Mouse (Mus musculus) liver, embryonic 15.5 days (tissue): ENCODE results near the gene Nob1. TPM values are rescaled to one million over a fixed set of nuclear protein-coding genes. Genes with fewer than 3 reads are reported as not detected.

ENCODE experiments used
- ATAC-seq: fragments of 200-750 bp; cut with Nextera tagmentation; 2 replicates; pipeline ENCODE4 v1.8.0; 2017; ENCODE audit warnings: moderate number of reproducible peaks, mild to moderate bottlenecking, moderate library complexity; ENCODE audit not compliant: insufficient read depth
- H3K27ac ChIP-seq: fragments of 300-500 bp; sonication (generic); replicated peaks from 2 replicates; pipeline ENCODE4 v1.5.1; 2015; ENCODE audit warnings: mild to moderate bottlenecking, inconsistent platforms
- H3K27me3 ChIP-seq: fragments of 300-500 bp; sonication (generic); 2 replicates; pipeline ENCODE4 v1.6.1; 2015; ENCODE audit warnings: mild to moderate bottlenecking, inconsistent platforms
- H3K36me3 ChIP-seq: fragments of 300-500 bp; sonication (generic); replicated peaks from 2 replicates; pipeline ENCODE4 v1.6.1; 2015; ENCODE audit warnings: moderate library complexity, mild to moderate bottlenecking, inconsistent platforms
- H3K4me1 ChIP-seq: fragments of 300-500 bp; sonication (generic); replicated peaks from 2 replicates; pipeline ENCODE4 v1.6.1; 2015; ENCODE audit warnings: inconsistent platforms
- H3K4me2 ChIP-seq: fragments of 300-500 bp; sonication (generic); 2 replicates; pipeline ENCODE4 v1.6.1; 2015; ENCODE audit warnings: moderate library complexity, mild to moderate bottlenecking, inconsistent platforms
- H3K4me3 ChIP-seq: fragments of 300-500 bp; sonication (generic); replicated peaks from 2 replicates; pipeline ENCODE4 v1.5.1; 2015; ENCODE audit warnings: mild to moderate bottlenecking, inconsistent platforms
- H3K9ac ChIP-seq: fragments of 300-500 bp; sonication (generic); 2 replicates; pipeline ENCODE4 v1.6.1; 2015; ENCODE audit warnings: moderate library complexity, mild to moderate bottlenecking, inconsistent platforms
- H3K9me3 ChIP-seq: fragments of 300-500 bp; sonication (generic); replicated peaks from 2 replicates; pipeline ENCODE4 v1.6.1; 2016; ENCODE audit warnings: inconsistent platforms
- WGBS: fragments of 180-500 bp; shearing (Covaris S2); methylation state at CpG from one replicate; pipeline ENCODE4 v1.1.7; 2015; ENCODE audit warnings: mixed read lengths; ENCODE audit not compliant: insufficient replicate concordance; 5-methylcytosine and 5-hydroxymethylcytosine counted together
- polyA plus RNA-seq: library from polyadenylated mRNA; unstranded; fragments of >200 nt; fragmentation: Nextera tagmentation; extraction: Ambion mirVana; gene quantifications from 2 replicates; pipeline ENCODE4 v1.2.1, GENCODE M21; 2015

The Nob1 gene
- polyA plus RNA-seq, 1 experiment from 2014 or later: 26.0 TPM

- WGBS: 83% methylated on average over 11 of the region's 11 CpGs
- Histone ChIP-seq H3K36me3 (peaks cover 52% of the 10 kb centered on the region), H3K4me3 (no peak overlapping the region), H3K27ac (no peak overlapping the region), H3K4me1 (peaks cover 16% of the 10 kb centered on the region), H3K4me2 (no peak overlapping the region), H3K27me3 (no peaks in the 10 kb centered on the region), H3K9me3 (no peaks in the 10 kb centered on the region), H3K9ac (no peak overlapping the region)
- 0 out of 2 replicates have a peak, but pooled peaks have one; percentile 25 for ATAC-seq
Observed at GRCm38 (mm10) chr8:107453386-107453785, 28.5 kb upstream of the Nob1 start.

- H3K36me3 ChIP-seq: peaks cover 35% of the 10 kb centered on the region
- H3K27me3 ChIP-seq: no peaks in the 10 kb centered on the region
- H3K27ac ChIP-seq: no peak overlapping the region
- H3K4me2 ChIP-seq: no peak overlapping the region
- H3K9me3 ChIP-seq: no peaks in the 10 kb centered on the region
- no peak overlapping the region for H3K4me3 ChIP-seq
- no peak overlapping the region for H3K9ac ChIP-seq
- 82% methylated on average over 13 of the region's 13 CpGs for WGBS
- ATAC-seq: no peak
- H3K4me1 ChIP-seq: peaks cover 32% of the 10 kb centered on the region
Observed at GRCm38 (mm10) chr8:107451414-107452066, 26.7 kb upstream of the Nob1 start.

DNA sequence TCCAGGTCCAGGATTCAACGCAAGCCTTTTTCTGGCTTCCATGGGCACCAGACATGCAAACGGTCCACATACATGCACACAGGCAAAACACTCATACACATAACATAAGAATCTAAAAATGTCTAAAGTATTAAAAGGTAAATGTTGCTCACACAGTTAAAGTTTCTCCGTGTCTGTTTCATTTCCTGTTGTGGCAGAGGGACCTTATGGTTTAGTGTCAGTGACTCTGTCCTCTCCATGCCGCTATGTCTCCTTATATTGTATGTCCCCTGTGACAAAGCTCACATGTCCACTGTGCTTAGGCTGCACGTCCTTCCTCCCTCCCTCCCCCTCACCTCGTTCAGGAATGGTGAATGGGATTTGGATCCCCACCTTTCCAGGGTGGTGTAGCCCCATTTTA, 24.8 kb upstream of the Nob1 start:
- Histone ChIP-seq H3K4me1 (peaks cover 36% of the 10 kb centered on the region), H3K9me3 (no peaks in the 10 kb centered on the region), H3K27me3 (no peaks in the 10 kb centered on the region), H3K4me2 (peak overlapping the region; percentile 34; the same call in 1 of the 2 replicates), H3K4me3 (no peak overlapping the region), H3K36me3 (peaks cover 21% of the 10 kb centered on the region), H3K9ac (no peak overlapping the region), H3K27ac (0 out of 2 replicates have a peak overlapping the region, but pooled peaks have one; percentile 30)
- WGBS: 60% methylated on average over 6 of the region's 6 CpGs
- no peak for ATAC-seq

DNA sequence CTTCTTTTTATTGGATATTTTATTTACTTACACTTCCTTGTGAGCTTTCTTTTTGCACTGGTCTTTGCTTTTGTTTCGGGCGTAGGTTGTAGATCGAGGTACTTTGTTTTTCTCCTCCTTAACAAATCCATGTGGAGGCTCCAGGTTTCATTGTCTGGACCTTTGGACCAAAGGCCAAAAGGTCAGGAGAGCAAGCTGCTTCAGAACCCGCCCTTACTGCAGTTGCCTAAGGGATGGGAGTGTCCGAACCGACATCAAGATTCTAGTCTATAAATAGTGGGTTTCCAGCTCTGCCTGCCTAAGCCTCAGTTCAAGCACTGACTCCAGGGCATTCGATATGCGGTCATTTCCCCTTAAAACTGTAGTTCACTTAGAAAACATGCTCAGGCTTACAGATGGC, 24.3 kb upstream of the Nob1 start:
- H3K27ac ChIP-seq: 0 out of 2 replicates have a peak overlapping the region, but pooled peaks have one; percentile 30
- peaks cover 36% of the 10 kb centered on the region for H3K4me1 ChIP-seq
- no peak for ATAC-seq
- peaks cover 17% of the 10 kb centered on the region for H3K36me3 ChIP-seq
- H3K27me3 ChIP-seq: no peaks in the 10 kb centered on the region
- H3K9me3 ChIP-seq: no peaks in the 10 kb centered on the region
- 54% methylated on average over 8 of the region's 8 CpGs for WGBS
- H3K4me2 ChIP-seq: peak overlapping the region; percentile 34
- H3K4me3 ChIP-seq: no peak overlapping the region
- no peak overlapping the region for H3K9ac ChIP-seq

DNA sequence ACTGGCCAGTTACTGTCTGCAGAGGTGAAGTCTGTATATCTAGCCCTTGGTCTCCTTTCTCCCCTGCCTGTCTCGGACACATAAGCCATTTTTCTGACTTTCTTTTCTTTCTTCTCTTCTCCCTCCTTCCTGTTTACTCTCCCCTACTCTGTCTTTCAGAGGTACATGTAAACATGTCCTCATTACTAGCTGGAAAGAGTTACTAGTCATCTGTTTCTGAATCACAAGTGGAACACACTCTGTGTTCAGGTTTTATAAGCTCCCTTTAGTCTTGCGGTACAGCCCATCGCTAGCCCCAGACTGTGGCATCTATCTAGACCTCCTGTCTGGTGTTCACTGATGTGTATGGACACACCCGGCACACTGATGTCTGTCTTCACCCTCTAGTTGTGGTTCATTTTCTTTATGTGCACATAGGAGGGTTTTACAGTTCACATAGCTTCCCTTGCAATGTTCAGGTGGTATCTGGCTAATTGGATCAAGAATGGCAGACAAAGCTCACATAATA, 23.6 kb upstream of the Nob1 start:
- peak overlapping the region; percentile 34 for H3K4me2 ChIP-seq
- no peaks in the 10 kb centered on the region for H3K9me3 ChIP-seq
- 60% methylated on average over 4 of the region's 4 CpGs for WGBS
- H3K4me3 ChIP-seq: no peak overlapping the region
- H3K9ac ChIP-seq: no peak overlapping the region
- H3K4me1 ChIP-seq: peaks cover 37% of the 10 kb centered on the region
- H3K27me3 ChIP-seq: no peaks in the 10 kb centered on the region
- ATAC-seq: peak; percentile 70
- H3K36me3 ChIP-seq: peaks cover 11% of the 10 kb centered on the region
- H3K27ac ChIP-seq: peak overlapping the region; percentile 60

DNA sequence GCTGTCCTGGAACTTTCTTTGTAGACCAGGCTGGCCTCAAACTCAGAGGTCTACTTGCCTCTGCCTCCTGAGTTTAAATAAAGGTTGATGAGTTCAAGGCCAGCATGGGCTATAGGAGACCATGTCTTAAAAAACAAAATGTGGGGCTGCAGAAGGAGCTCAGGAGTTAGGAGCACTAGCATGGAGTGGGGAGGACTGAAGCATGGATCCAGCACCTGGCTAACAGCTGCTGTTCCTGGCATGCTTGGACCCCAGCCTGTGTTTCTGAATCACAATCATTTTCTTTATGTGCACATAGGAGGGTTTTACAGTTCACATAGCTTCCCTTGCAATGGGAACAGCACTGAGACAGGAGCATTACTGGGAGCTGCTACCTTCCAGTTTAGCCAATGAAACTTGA, 22.9 kb upstream of the Nob1 start:
- Histone ChIP-seq H3K9ac (no peak overlapping the region), H3K27me3 (no peaks in the 10 kb centered on the region), H3K4me1 (peaks cover 45% of the 10 kb centered on the region), H3K9me3 (no peaks in the 10 kb centered on the region), H3K4me3 (no peak overlapping the region), H3K27ac (no peak overlapping the region), H3K4me2 (no peak overlapping the region), H3K36me3 (peaks cover 4% of the 10 kb centered on the region)
- no peak for ATAC-seq

- H3K9me3 ChIP-seq: no peaks in the 10 kb centered on the region
- 74% methylated on average over 3 of the region's 3 CpGs for WGBS
- no peak overlapping the region for H3K4me2 ChIP-seq
- ATAC-seq: no peak
- H3K4me3 ChIP-seq: no peak overlapping the region
- H3K4me1 ChIP-seq: peaks cover 61% of the 10 kb centered on the region
- no peaks in the 10 kb centered on the region for H3K27me3 ChIP-seq
- H3K36me3 ChIP-seq: no peaks in the 10 kb centered on the region
- no peak overlapping the region for H3K9ac ChIP-seq
- H3K27ac ChIP-seq: no peak overlapping the region
Observed at GRCm38 (mm10) chr8:107444626-107445025, 19.8 kb upstream of the Nob1 start.

GRCm38 (mm10) chr8:107439880-107440625, 15.2 kb upstream of the Nob1 start:
- no peak overlapping the region; the same call in 1 of the 2 replicates for H3K4me3 ChIP-seq
- 0 out of 2 replicates have a peak overlapping the region, but pooled peaks have one; percentile 6 for H3K9ac ChIP-seq
- 51% methylated on average over 3 of the region's 3 CpGs for WGBS
- peak overlapping the region; percentile 42 for H3K4me2 ChIP-seq
- H3K9me3 ChIP-seq: no peaks in the 10 kb centered on the region
- H3K27ac ChIP-seq: peak overlapping the region; percentile 67
- H3K4me1 ChIP-seq: peaks cover 62% of the 10 kb centered on the region
- H3K27me3 ChIP-seq: no peaks in the 10 kb centered on the region
- ATAC-seq: peak; percentile 60
- no peaks in the 10 kb centered on the region for H3K36me3 ChIP-seq

DNA sequence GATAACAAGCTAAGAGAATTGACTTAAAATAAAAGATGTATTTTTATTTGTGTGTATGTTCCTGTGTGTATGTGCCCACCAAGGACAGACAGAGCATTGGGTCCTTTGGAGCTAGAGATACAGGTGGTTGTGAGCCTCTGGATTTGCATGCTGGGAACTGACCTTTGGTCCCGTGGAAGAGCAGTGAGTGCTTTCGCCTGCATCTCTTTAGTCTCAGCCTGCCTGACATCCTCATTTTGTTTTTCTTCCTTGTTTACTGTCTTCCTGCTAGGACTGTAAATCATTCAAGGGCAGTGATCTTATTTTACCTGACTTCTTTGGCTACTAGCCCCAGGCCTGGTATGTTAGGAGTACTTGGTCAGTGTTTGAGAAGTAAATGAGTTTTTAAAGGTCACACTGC, 12.9 kb upstream of the Nob1 start:
- no peaks in the 10 kb centered on the region for H3K9me3 ChIP-seq
- H3K36me3 ChIP-seq: no peaks in the 10 kb centered on the region
- 64% methylated on average over 2 of the region's 2 CpGs for WGBS
- peak overlapping the region; percentile 99 for H3K27ac ChIP-seq
- peak overlapping the region; percentile 76 for H3K4me2 ChIP-seq
- no peaks in the 10 kb centered on the region for H3K27me3 ChIP-seq
- ATAC-seq: no peak
- H3K4me1 ChIP-seq: peaks cover 53% of the 10 kb centered on the region
- peak overlapping the region; percentile 94 for H3K4me3 ChIP-seq
- H3K9ac ChIP-seq: peak overlapping the region; percentile 97

GRCm38 (mm10) chr8:107436841-107437421, 12.1 kb upstream of the Nob1 start:
- peak; percentile 74 for ATAC-seq
- WGBS: 2% methylated on average over 16 of the region's 16 CpGs

More at GRCm38 (mm10) chr8:107436841-107437421, 12.1 kb upstream of the Nob1 start:
- Histone ChIP-seq H3K4me1 (peaks cover 53% of the 10 kb centered on the region), H3K4me2 (peak overlapping the region; percentile 76), H3K27me3 (no peaks in the 10 kb centered on the region), H3K36me3 (no peaks in the 10 kb centered on the region), H3K9ac (peak overlapping the region; percentile 97), H3K9me3 (no peaks in the 10 kb centered on the region), H3K27ac (peak overlapping the region; percentile 99), H3K4me3 (peak overlapping the region; percentile 94)
